Mouse (Mus musculus) hindbrain, embryonic 15.5 days (tissue): Measurements from ENCODE around the gene Trap1. TPM values are rescaled to one million over a fixed set of nuclear protein-coding genes. Genes with fewer than 3 reads are reported as not detected.
"Not testable (repeated sequence)": the region's sequence is repeated elsewhere in the genome, so short reads cannot be mapped to it uniquely, and the experiment has no call there.

Source experiments
- ATAC-seq: fragments of 200-750 bp; cut with Nextera tagmentation; 2 replicates; pipeline ENCODE4 v1.8.0; 2017; ENCODE audit warnings: low read depth, moderate number of reproducible peaks, moderate TSS enrichment; ENCODE audit not compliant: low FRiP score
- H3K27ac ChIP-seq: fragments of 300-500 bp; sonication (generic); replicated peaks from 2 replicates; pipeline ENCODE4 v1.5.1; 2015; ENCODE audit warnings: mild to moderate bottlenecking, inconsistent platforms
- H3K27me3 ChIP-seq: fragments of 300-500 bp; sonication (generic); 2 replicates; pipeline ENCODE4 v1.6.1; 2015; ENCODE audit warnings: control low read depth, inconsistent platforms
- H3K36me3 ChIP-seq: fragments of 300-500 bp; sonication (generic); 2 replicates; pipeline ENCODE4 v1.6.1; 2015; ENCODE audit warnings: control low read depth, inconsistent platforms
- H3K4me1 ChIP-seq: fragments of 300-500 bp; sonication (generic); replicated peaks from 2 replicates; pipeline ENCODE4 v1.6.1; 2015; ENCODE audit warnings: control low read depth, inconsistent platforms
- H3K4me2 ChIP-seq: fragments of 300-500 bp; sonication (generic); 2 replicates; pipeline ENCODE4 v1.6.1; 2015; ENCODE audit warnings: moderate library complexity, mild to moderate bottlenecking, inconsistent platforms
- H3K4me3 ChIP-seq: fragments of 300-500 bp; sonication (generic); 2 replicates; pipeline ENCODE4 v1.5.1; 2015; ENCODE audit warnings: mild to moderate bottlenecking, inconsistent platforms
- H3K9ac ChIP-seq: fragments of 300-500 bp; sonication (generic); 2 replicates; pipeline ENCODE4 v1.6.1; 2015; ENCODE audit warnings: inconsistent platforms
- H3K9me3 ChIP-seq: fragments of 300-500 bp; sonication (generic); 2 replicates; pipeline ENCODE4 v1.6.1; 2016; ENCODE audit warnings: control low read depth, inconsistent platforms
- WGBS: fragments of 180-500 bp; shearing (Covaris S2); methylation state at CpG from one replicate; pipeline ENCODE4 v1.1.7; 2015; 5-methylcytosine and 5-hydroxymethylcytosine counted together
- polyA plus RNA-seq: library from polyadenylated mRNA; unstranded; fragments of >200 nt; fragmentation: Nextera tagmentation; extraction: Ambion mirVana; gene quantifications from 2 replicates; pipeline ENCODE4 v1.2.1, GENCODE M21; 2015

Gene Trap1
- polyA plus RNA-seq, 1 experiment from 2014 or later: 52.4 TPM

DNA sequence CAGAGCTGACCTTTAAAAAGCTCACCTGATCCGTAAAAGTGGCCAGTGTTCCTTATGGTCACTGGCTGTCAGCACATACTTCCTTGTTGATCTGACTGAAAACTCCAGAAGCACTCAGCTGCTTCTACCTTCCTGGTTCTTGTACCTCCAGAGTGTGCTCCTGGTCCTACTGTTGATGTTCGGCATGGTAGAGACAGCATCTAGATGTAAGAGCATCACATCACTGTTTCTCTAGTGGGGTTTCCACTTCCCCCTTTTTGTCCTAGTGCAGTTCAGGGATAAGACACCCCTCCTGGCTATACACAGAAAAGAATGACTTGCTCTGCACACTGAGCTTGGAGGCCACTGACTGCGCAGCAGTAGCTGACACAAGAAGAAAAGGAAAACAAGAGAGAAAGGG, 43.2 kb downstream of the Trap1 start:
- ATAC-seq: no peak
- no peak overlapping the region for H3K27ac ChIP-seq
- peaks cover 22% of the 10 kb centered on the region for H3K36me3 ChIP-seq
- no peak overlapping the region for H3K4me3 ChIP-seq
- no peak overlapping the region for H3K4me2 ChIP-seq
- no peaks in the 10 kb centered on the region for H3K4me1 ChIP-seq
- 86% methylated on average over 3 of the region's 3 CpGs for WGBS
- H3K9ac ChIP-seq: no peak overlapping the region
- H3K27me3 ChIP-seq: no peaks in the 10 kb centered on the region
- H3K9me3 ChIP-seq: no peaks in the 10 kb centered on the region

DNA sequence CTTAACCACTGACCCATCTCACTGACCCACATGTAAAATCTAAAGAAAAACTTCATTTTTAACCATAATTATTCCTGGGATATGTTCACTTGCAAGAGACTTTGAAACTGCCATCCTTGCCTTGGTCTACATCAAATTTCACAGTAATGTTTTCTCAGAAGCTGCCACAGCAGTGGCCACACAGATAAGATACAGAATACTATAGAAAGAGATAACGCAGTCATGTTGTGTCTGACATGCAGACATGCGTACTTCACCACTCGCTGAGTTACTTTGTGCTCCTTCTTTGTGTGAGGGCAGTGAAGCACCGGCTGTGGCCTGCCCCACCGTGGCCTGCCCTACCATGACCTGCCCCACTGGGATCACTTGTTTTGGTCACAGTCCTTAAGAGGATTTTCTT, 43.7 kb downstream of the Trap1 start:
- no peak for ATAC-seq
- Histone ChIP-seq H3K4me1 (no peaks in the 10 kb centered on the region), H3K4me3 (no peak overlapping the region), H3K36me3 (peaks cover 17% of the 10 kb centered on the region), H3K9ac (no peak overlapping the region), H3K9me3 (no peaks in the 10 kb centered on the region), H3K27me3 (no peaks in the 10 kb centered on the region), H3K27ac (no peak overlapping the region), H3K4me2 (no peak overlapping the region)
- 50% methylated on average over 5 of the region's 5 CpGs for WGBS

DNA sequence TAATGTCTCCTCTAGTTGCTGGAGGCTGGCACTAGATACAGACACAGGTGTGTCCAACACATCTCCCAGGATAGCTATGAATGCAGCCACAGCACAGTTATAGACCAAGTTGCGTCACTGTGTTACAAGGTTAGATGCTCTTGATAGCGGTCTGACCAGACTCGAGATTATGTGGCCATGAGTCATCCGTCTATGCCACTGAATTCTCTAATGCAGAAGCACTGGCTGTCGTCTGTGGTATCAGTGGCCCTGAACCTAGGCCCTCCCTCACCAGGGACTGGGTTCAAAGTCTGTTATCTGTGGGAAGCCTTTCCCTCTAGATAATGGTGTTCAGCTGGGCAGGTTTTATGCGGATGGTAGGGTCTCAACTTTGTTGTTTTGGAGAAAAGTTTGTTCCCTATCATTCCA, 45.3 kb downstream of the Trap1 start:
- 89% methylated on average over 6 of the region's 6 CpGs for WGBS
- H3K4me2 ChIP-seq: no peak overlapping the region
- H3K36me3 ChIP-seq: peaks cover 3% of the 10 kb centered on the region
- H3K9me3 ChIP-seq: no peaks in the 10 kb centered on the region
- H3K4me1 ChIP-seq: no peaks in the 10 kb centered on the region
- H3K4me3 ChIP-seq: no peak overlapping the region
- no peak overlapping the region for H3K9ac ChIP-seq
- no peak for ATAC-seq
- no peak overlapping the region for H3K27ac ChIP-seq
- H3K27me3 ChIP-seq: no peaks in the 10 kb centered on the region

DNA sequence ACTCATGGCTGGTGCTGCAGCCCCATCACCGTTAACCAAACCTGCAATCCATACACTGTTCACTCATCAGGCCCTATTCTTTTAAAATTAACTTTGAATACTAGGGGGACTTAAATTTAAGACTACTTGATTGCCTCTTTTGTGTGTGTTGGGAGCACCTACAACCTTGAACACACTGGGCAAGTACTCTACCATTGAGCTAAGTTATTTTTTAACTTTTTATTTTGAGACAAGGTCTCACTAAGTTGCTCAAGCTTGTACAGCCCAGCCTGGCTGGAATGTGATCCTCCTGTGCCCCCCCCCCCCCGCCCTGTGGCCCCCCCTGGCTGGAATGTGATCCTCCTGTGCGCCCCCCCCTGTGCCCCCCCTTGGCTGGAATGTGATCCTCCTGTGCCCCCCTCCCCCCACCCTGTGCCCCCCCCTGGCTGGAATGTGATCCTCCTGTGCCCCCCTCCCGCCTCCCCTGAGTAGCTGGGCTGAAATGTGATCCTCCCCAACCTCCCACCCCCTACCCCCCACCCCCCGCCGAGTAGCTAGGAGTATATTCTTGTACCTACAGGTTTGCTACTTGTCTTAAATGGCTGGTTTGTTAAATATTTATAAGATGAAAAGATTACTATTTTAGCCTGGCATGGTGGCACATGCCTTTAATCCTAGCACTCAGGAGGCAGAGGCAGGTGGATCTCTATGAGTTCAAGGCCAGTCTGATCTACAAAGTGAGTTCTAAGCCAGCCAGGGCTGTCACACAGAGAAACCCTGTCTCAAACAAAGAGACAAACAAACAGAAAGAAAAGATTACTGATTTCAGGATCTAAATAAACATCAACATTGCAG, 46.0 kb downstream of the Trap1 start:
- no peaks in the 10 kb centered on the region for H3K36me3 ChIP-seq
- no peaks in the 10 kb centered on the region for H3K9me3 ChIP-seq
- no peak for ATAC-seq
- 69% methylated on average over 6 of the region's 6 CpGs for WGBS
- no peaks in the 10 kb centered on the region for H3K4me1 ChIP-seq
- H3K27ac ChIP-seq: no peak overlapping the region
- no peaks in the 10 kb centered on the region for H3K27me3 ChIP-seq
- H3K4me2 ChIP-seq: no peak overlapping the region
- H3K4me3 ChIP-seq: no peak overlapping the region
- H3K9ac ChIP-seq: no peak overlapping the region

DNA sequence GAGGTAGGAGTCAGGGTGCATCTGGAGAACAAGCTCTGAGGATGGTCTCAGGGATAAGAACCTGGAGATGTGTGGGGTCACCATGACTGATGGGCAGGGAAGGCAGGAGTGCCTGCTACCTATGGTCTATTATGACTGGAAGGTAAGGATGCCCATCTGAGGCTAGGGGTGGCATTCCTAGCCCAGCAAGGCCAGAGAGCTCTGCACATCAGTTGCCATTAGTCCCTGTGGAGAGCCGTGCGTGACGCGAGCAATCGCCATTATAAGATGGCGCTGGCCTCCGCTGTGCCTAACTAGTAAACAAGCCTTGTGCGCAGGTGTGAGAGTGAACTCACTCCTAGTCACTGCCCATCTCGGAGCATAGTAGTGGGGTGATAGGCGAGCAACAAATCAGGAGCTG, 47.1 kb downstream of the Trap1 start:
- Histone ChIP-seq H3K27ac (no peak overlapping the region), H3K4me1 (no peaks in the 10 kb centered on the region), H3K27me3 (no peaks in the 10 kb centered on the region), H3K9me3 (no peaks in the 10 kb centered on the region), H3K9ac (no peak overlapping the region), H3K4me2 (no peak overlapping the region), H3K36me3 (no peaks in the 10 kb centered on the region), H3K4me3 (no peak overlapping the region)
- ATAC-seq: no peak
- WGBS: 94% methylated on average over 10 of the region's 10 CpGs

DNA sequence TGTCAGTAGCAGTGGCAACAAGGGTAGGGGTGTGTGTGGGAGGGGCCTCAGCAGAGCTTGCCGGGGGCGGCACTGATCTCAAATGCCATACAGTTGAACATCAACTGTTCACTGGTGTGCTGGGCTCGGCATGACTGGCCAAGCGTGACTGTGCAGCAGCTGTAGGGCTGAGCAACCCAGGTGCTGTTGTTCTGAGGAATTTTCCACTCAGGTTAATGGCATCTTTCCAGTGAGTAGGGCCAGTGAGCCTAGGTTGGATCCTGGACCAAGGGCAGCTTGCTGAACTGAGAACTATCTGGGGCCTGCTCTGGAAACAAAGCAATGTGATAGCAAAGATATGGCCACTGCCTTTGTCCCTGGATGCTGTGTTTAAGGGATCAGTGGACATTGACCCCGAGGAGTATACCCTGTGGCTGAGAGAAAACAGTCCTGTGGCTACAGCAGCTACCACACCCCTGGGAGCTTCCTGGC, 48.2 kb downstream of the Trap1 start:
- Histone ChIP-seq H3K4me3 (no peak overlapping the region), H3K4me2 (no peak overlapping the region), H3K27me3 (no peaks in the 10 kb centered on the region), H3K9me3 (no peaks in the 10 kb centered on the region), H3K9ac (no peak overlapping the region), H3K36me3 (no peaks in the 10 kb centered on the region), H3K27ac (no peak overlapping the region), H3K4me1 (no peaks in the 10 kb centered on the region)
- ATAC-seq: no peak; the same call in 1 of the 2 replicates
- 73% methylated on average over 5 of the region's 5 CpGs for WGBS

DNA sequence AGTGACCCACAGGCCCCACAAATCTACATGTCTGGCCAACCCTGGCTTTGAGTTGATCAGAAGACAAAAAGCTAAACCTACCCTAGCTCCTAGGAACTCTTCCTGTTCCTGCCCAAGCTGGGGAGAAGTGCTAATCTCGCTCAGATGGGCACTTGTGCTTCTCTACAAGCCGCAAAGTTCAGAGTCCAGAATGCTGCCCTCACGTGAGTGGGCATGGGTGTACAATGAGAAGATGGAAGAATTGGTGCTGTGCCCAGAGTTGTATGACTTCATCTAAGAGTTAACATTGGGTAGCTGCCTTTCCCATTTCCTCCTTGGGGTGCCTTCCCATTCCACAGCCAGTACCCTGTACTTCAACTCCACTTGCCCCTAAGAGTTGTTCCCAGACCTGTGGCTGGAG, 50.4 kb downstream of the Trap1 start:
- Histone ChIP-seq H3K36me3 (no peaks in the 10 kb centered on the region), H3K4me2 (no peak overlapping the region), H3K4me3 (no peak overlapping the region), H3K27ac (no peak overlapping the region), H3K9ac (no peak overlapping the region), H3K4me1 (no peaks in the 10 kb centered on the region), H3K9me3 (no peaks in the 10 kb centered on the region), H3K27me3 (no peaks in the 10 kb centered on the region)
- ATAC-seq: no peak
- 85% methylated on average over 3 of the region's 3 CpGs for WGBS

DNA sequence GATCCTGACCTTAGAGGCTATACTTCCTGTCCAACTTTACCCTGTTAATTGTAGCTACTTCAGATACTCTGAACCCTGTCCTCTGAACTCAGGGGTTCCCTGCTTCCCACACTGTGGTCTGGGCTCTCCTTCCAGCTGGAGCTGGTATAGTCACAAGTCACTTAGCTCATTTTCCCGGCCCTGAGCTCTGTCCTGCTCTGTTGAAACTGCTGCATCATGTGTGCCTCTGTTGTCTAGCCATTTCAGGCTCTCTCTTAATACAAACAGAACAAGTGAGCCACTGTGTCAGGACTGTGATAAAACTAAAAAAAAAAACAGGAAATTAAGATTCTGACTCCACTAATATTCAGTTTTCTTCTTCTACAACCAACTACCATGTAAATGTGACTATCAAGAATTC, 51.0 kb downstream of the Trap1 start:
- Histone ChIP-seq H3K4me3 (no peak overlapping the region), H3K4me2 (no peak overlapping the region), H3K9me3 (no peaks in the 10 kb centered on the region), H3K27me3 (no peaks in the 10 kb centered on the region), H3K4me1 (no peaks in the 10 kb centered on the region), H3K27ac (no peak overlapping the region), H3K36me3 (no peaks in the 10 kb centered on the region), H3K9ac (no peak overlapping the region)
- ATAC-seq: no peak
- WGBS: 71% methylated on average over 1 of the region's 1 CpGs

DNA sequence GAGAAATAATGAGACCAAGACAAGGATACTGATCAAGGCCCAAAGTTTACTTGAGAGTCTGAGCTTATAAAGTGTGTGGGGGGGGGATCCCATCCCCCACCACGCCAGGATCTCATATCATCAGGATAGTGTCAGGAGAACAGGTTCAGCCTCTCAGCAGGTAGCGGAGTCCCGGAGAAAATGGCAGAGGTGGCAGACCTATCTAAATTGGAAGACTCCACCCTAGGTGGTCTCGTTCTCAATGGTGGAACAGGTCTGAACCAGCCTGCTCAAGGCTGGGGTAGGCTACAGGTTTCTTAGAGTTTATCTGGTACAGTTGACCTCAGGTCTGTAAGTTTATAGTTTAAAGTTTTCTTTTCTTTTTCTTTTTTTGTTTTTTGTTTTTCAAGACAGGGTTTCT, 54.9 kb downstream of the Trap1 start:
- 76% methylated on average over 4 of the region's 4 CpGs for WGBS
- Histone ChIP-seq H3K9ac (no peak overlapping the region), H3K9me3 (no peaks in the 10 kb centered on the region)

DNA sequence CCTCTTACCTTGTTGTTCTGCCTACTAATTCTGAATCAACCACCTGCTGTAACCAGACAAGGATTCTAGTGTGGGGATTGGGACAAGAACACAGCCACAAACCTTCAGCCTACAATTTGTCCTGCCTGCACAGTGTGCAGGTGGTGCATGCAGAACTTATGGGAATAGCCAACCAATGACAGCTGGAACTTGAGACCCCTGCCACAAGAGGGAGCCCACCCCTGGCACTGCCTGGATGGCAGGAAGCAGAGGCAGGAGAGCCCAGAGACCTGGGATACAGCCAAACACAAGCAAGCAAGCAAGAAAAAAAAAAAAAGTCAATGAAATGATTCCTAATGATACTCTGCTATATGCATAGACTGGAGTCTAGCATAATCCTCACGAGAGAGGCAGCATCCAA, 56.4 kb downstream of the Trap1 start:
- 88% methylated on average over 1 of the region's 1 CpGs for WGBS
- no peak for ATAC-seq
- Histone ChIP-seq H3K27me3 (no peaks in the 10 kb centered on the region), H3K9me3 (no peaks in the 10 kb centered on the region), H3K9ac (no peak overlapping the region), H3K27ac (no peak overlapping the region), H3K4me2 (no peak overlapping the region), H3K4me1 (no peaks in the 10 kb centered on the region), H3K4me3 (no peak overlapping the region), H3K36me3 (no peaks in the 10 kb centered on the region)

More for the DNA sequence above, 54.9 kb downstream of the Trap1 start:
- H3K4me3 ChIP-seq: no peak overlapping the region
- no peaks in the 10 kb centered on the region for H3K27me3 ChIP-seq
- H3K4me2 ChIP-seq: no peak overlapping the region
- no peaks in the 10 kb centered on the region for H3K36me3 ChIP-seq
- no peaks in the 10 kb centered on the region for H3K4me1 ChIP-seq
- no peak for ATAC-seq
- no peak overlapping the region for H3K27ac ChIP-seq

DNA sequence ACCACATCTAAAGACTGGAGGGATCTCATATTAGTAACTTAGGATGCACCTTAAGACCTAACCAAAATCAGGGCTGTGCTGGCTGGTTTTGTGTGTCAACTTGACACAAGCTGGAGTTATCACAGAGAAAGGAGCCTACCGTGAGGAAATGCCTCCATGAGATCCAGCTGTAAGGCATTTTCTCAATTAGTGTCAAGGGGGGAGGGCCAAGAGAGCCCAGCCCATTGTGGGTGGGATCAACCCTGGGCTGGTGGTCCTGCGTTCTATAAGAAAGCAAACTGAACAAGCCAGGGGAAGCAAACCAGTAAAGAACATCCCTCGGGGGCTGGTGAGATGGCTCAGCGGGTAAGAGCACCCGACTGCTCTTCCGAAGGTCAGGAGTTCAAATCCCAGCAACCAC, 60.2 kb downstream of the Trap1 start:
- H3K4me3 ChIP-seq, ATAC-seq, H3K27me3 ChIP-seq, H3K27ac ChIP-seq, H3K9me3 ChIP-seq, H3K36me3 ChIP-seq, H3K9ac ChIP-seq, H3K4me1 ChIP-seq, H3K4me2 ChIP-seq: not testable (repeated sequence)
- 79% methylated on average over 6 of the region's 6 CpGs for WGBS

DNA sequence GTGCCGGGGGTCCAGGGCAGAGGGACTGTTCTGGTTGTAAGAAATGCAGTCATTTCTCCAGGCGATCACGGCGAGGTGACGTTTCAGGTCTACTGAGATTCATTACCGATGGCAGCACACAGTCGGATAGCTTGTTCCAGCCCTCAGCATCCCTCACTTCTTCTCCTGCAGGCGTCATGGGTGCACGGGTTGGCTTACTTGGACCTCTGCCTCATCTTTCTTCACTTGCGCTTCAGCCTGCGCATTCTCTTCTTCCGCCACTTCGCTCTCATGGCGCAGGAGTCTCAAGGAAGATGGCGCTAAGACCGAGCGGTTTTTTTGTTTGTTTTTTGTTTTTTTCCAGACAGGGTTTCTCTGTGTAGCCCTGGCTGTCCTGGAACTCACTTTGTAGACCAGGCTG, 60.8 kb downstream of the Trap1 start:
- 81% methylated on average over 17 of the region's 17 CpGs for WGBS
- H3K27me3 ChIP-seq, H3K27ac ChIP-seq, H3K9me3 ChIP-seq, H3K4me3 ChIP-seq, H3K36me3 ChIP-seq, H3K9ac ChIP-seq, ATAC-seq, H3K4me1 ChIP-seq, H3K4me2 ChIP-seq: not testable (repeated sequence)
